Mouse (Mus musculus): ENCODE data around the gene Krt24. TPM values are rescaled to one million over a fixed set of nuclear protein-coding genes. Genes with fewer than 3 reads are reported as not detected.

Krt24 gene
- polyA plus RNA-seq, 1 experiment = not detected

- Histone ChIP-seq H3K27me3 (ENCODE audit: control insufficient read depth, insufficient read depth, low read length) (no peaks in the 10 kb centered on the region; the same call in 1 of the 2 replicates), H3K36me3 (ENCODE audit: control insufficient read depth, insufficient read depth, low read length) (no peaks in the 10 kb centered on the region), H3K27ac (ENCODE audit: insufficient read depth, low read depth, low read length) (no peak overlapping the region), H3K4me1 (ENCODE audit: control insufficient read depth, insufficient read depth, insufficient read length, low read length) (no peaks in the 10 kb centered on the region), H3K4me3 (ENCODE audit: low read depth, low read length) (no peak overlapping the region)
- no peak for TF ChIP-seq CTCF (IDR thresholded peaks at IDR 0.05; ENCODE audit: extremely low read depth, insufficient read length, insufficient replicate concordance, low read depth, low read length)
- no peak for TF ChIP-seq POLR2A (IDR thresholded peaks at IDR 0.05; ENCODE audit: low read depth, low read length)
- 86% methylated on average over 2 of the region's 2 CpGs for WGBS
These were observed 29.5 kb upstream of the Krt24 start for GRCm38 (mm10) chr11:99314594-99314993.

GRCm38 (mm10) chr11:99310882-99311281, 25.8 kb upstream of the Krt24 start:
- no peak overlapping the region for H3K27ac ChIP-seq (ENCODE audit: insufficient read depth, low read depth, low read length)
- H3K4me3 ChIP-seq (ENCODE audit: low read depth, low read length) = no peak overlapping the region
- no peaks in the 10 kb centered on the region for H3K36me3 ChIP-seq (ENCODE audit: control insufficient read depth, insufficient read depth, low read length)
- H3K4me1 ChIP-seq (ENCODE audit: control insufficient read depth, insufficient read depth, insufficient read length, low read length) = no peaks in the 10 kb centered on the region
- TF ChIP-seq CTCF (IDR thresholded peaks at IDR 0.05; ENCODE audit: extremely low read depth, insufficient read length, insufficient replicate concordance, low read depth, low read length) = peak; percentile 37; the same call in 1 of the 2 replicates
- TF ChIP-seq POLR2A (IDR thresholded peaks at IDR 0.05; ENCODE audit: low read depth, low read length) = no peak
- 58% methylated on average over 1 of the region's 1 CpGs for WGBS
- no peaks in the 10 kb centered on the region; the same call in 1 of the 2 replicates for H3K27me3 ChIP-seq (ENCODE audit: control insufficient read depth, insufficient read depth, low read length)

GRCm38 (mm10) chr11:99307579-99307978, 22.5 kb upstream of the Krt24 start:
- Histone ChIP-seq H3K27me3 (ENCODE audit: control insufficient read depth, insufficient read depth, low read length) (no peaks in the 10 kb centered on the region; the same call in 1 of the 2 replicates), H3K27ac (ENCODE audit: insufficient read depth, low read depth, low read length) (no peak overlapping the region), H3K4me3 (ENCODE audit: low read depth, low read length) (no peak overlapping the region), H3K4me1 (ENCODE audit: control insufficient read depth, insufficient read depth, insufficient read length, low read length) (no peaks in the 10 kb centered on the region), H3K36me3 (ENCODE audit: control insufficient read depth, insufficient read depth, low read length) (no peaks in the 10 kb centered on the region)
- 14% methylated on average over 2 of the region's 2 CpGs for WGBS
- TF ChIP-seq CTCF (IDR thresholded peaks at IDR 0.05; ENCODE audit: extremely low read depth, insufficient read length, insufficient replicate concordance, low read depth, low read length) (peak; percentile 21; the same call in 1 of the 2 replicates), POLR2A (IDR thresholded peaks at IDR 0.05; ENCODE audit: low read depth, low read length) (no peak)

GRCm38 (mm10) chr11:99295039-99295438, 10.0 kb upstream of the Krt24 start:
- Histone ChIP-seq H3K4me3 (ENCODE audit: low read depth, low read length) (no peak overlapping the region), H3K4me1 (ENCODE audit: control insufficient read depth, insufficient read depth, insufficient read length, low read length) (no peaks in the 10 kb centered on the region), H3K27me3 (ENCODE audit: control insufficient read depth, insufficient read depth, low read length) (no peaks in the 10 kb centered on the region; the same call in 1 of the 2 replicates), H3K36me3 (ENCODE audit: control insufficient read depth, insufficient read depth, low read length) (no peaks in the 10 kb centered on the region), H3K27ac (ENCODE audit: insufficient read depth, low read depth, low read length) (no peak overlapping the region)
- TF ChIP-seq CTCF (IDR thresholded peaks at IDR 0.05; ENCODE audit: extremely low read depth, insufficient read length, insufficient replicate concordance, low read depth, low read length) (no peak), POLR2A (IDR thresholded peaks at IDR 0.05; ENCODE audit: low read depth, low read length) (no peak)
- 36% methylated on average over 5 of the region's 5 CpGs for WGBS

- 60% methylated on average over 5 of the region's 5 CpGs for WGBS
- TF ChIP-seq POLR2A (IDR thresholded peaks at IDR 0.05; ENCODE audit: low read depth, low read length) (no peak), CTCF (IDR thresholded peaks at IDR 0.05; ENCODE audit: extremely low read depth, insufficient read length, insufficient replicate concordance, low read depth, low read length) (peak; percentile 33; the same call in 1 of the 2 replicates)
- H3K4me1 ChIP-seq (ENCODE audit: control insufficient read depth, insufficient read depth, insufficient read length, low read length) = no peaks in the 10 kb centered on the region
- no peak overlapping the region for H3K27ac ChIP-seq (ENCODE audit: insufficient read depth, low read depth, low read length)
- H3K36me3 ChIP-seq (ENCODE audit: control insufficient read depth, insufficient read depth, low read length) = no peaks in the 10 kb centered on the region
- H3K4me3 ChIP-seq (ENCODE audit: low read depth, low read length) = no peak overlapping the region
- H3K27me3 ChIP-seq (ENCODE audit: control insufficient read depth, insufficient read depth, low read length) = no peaks in the 10 kb centered on the region; the same call in 1 of the 2 replicates
These were observed 7.8 kb upstream of the Krt24 start for GRCm38 (mm10) chr11:99292846-99293245.

- 84% methylated on average over 5 of the region's 5 CpGs for WGBS
- TF ChIP-seq POLR2A (IDR thresholded peaks at IDR 0.05; ENCODE audit: low read depth, low read length) (no peak), CTCF (IDR thresholded peaks at IDR 0.05; ENCODE audit: extremely low read depth, insufficient read length, insufficient replicate concordance, low read depth, low read length) (no peak)
- Histone ChIP-seq H3K36me3 (ENCODE audit: control insufficient read depth, insufficient read depth, low read length) (no peaks in the 10 kb centered on the region), H3K27me3 (ENCODE audit: control insufficient read depth, insufficient read depth, low read length) (no peaks in the 10 kb centered on the region), H3K4me1 (ENCODE audit: control insufficient read depth, insufficient read depth, insufficient read length, low read length) (no peaks in the 10 kb centered on the region), H3K4me3 (ENCODE audit: low read depth, low read length) (no peak overlapping the region), H3K27ac (ENCODE audit: insufficient read depth, low read depth, low read length) (no peak overlapping the region)
These were observed 1.1 kb downstream of the Krt24 start for GRCm38 (mm10) chr11:99284011-99284410.

GRCm38 (mm10) chr11:99283334-99283733, 1.7 kb downstream of the Krt24 start:
- TF ChIP-seq CTCF (IDR thresholded peaks at IDR 0.05; ENCODE audit: extremely low read depth, insufficient read length, insufficient replicate concordance, low read depth, low read length) (no peak), POLR2A (IDR thresholded peaks at IDR 0.05; ENCODE audit: low read depth, low read length) (no peak)
- 43% methylated on average over 4 of the region's 4 CpGs for WGBS
- Histone ChIP-seq H3K4me3 (ENCODE audit: low read depth, low read length) (no peak overlapping the region), H3K27me3 (ENCODE audit: control insufficient read depth, insufficient read depth, low read length) (no peaks in the 10 kb centered on the region), H3K27ac (ENCODE audit: insufficient read depth, low read depth, low read length) (no peak overlapping the region), H3K4me1 (ENCODE audit: control insufficient read depth, insufficient read depth, insufficient read length, low read length) (no peaks in the 10 kb centered on the region), H3K36me3 (ENCODE audit: control insufficient read depth, insufficient read depth, low read length) (no peaks in the 10 kb centered on the region)
